Comparison of ENCODE assay signal across 8 mouse cellular contexts in genomic region chr4:136462086-136462838, GRCm38 (mm10). TPM values are rescaled to one million over a fixed set of nuclear protein-coding genes. Genes with fewer than 3 reads are reported as not detected.
A peak's percentile ranks its signal among the peaks of the same experiment; 100 is the strongest.
DNase-seq lines count a peak whose midpoint lies in the region; ATAC-seq and TF ChIP-seq lines count a peak whose summit lies in the region.

Gene 6030445D17Rik (plus strand): TSS chr4:136462250.

- peak within 1 kb of the TSS; percentile 31 for H3K4me3 ChIP-seq in bone marrow, adult 2 months (replicated peaks; ENCODE audit: control insufficient read depth, low read depth, low read length)
- H3K4me3 ChIP-seq in embryonic fibroblast, embryonic 13.5 days (ENCODE audit: insufficient read depth, low read length), result peak within 1 kb of the TSS; percentile 62
- H3K4me3 ChIP-seq in heart, embryonic 12.5 days, result peak within 1 kb of the TSS; percentile 69
- peak within 1 kb of the TSS; percentile 64 for H3K4me3 ChIP-seq in kidney, embryonic 15.5 days (replicated peaks)
- H3K4me3 ChIP-seq in liver, embryonic 14.5 days (ENCODE audit: insufficient read depth in 1 of 2, low read depth in 2 of 2, low read length in 2 of 2), result peak within 1 kb of the TSS; percentile 50 to 59
- H3K4me3 ChIP-seq in neural tube, embryonic 11.5 days (ENCODE audit: low read depth, low read length), result peak within 1 kb of the TSS; percentile 55
- H3K4me3 ChIP-seq in stomach, postnatal 0 days (ENCODE audit: low read depth, low read length), result peak within 1 kb of the TSS; percentile 69

- peak; percentile 23 to 38 for DNase-seq in B cell, adult 2 months
- no peak for DNase-seq in liver, embryonic 14.5 days (ENCODE audit: low read depth in 3 of 3, low spot score in 3 of 3)
- peak; percentile 73 for DNase-seq in neural tube, embryonic 11.5 days (ENCODE audit: low spot score)
- peak; percentile 78 for DNase-seq in stomach, postnatal 0 days (ENCODE audit: low spot score)

- no peaks in the 10 kb centered on the region for H3K4me1 ChIP-seq in bone marrow, adult 2 months (ENCODE audit: control insufficient read depth, insufficient read depth, low read length)
- peaks cover 8% of the 10 kb centered on the region for H3K4me1 ChIP-seq in embryonic fibroblast, embryonic 13.5 days (ENCODE audit: control insufficient read depth, insufficient read depth, low read length)
- H3K4me1 ChIP-seq in heart, embryonic 12.5 days (replicated peaks), result peaks cover 22% of the 10 kb centered on the region
- peaks cover 39% of the 10 kb centered on the region for H3K4me1 ChIP-seq in kidney, embryonic 15.5 days
- H3K4me1 ChIP-seq in liver, embryonic 14.5 days (replicated peaks; ENCODE audit: control insufficient read depth in 2 of 2, insufficient read depth in 2 of 2, low read length in 1 of 2), result peaks cover 0 to 13% of the 10 kb centered on the region in 2 experiments; a peak in 2 of 4 replicates
- 0 out of 2 replicates have a peak, but pooled peaks cover 6% of the 10 kb centered on the region for H3K4me1 ChIP-seq in neural tube, embryonic 11.5 days (ENCODE audit: control insufficient read depth, insufficient read depth, low read length)
- 0 out of 2 replicates have a peak, but pooled peaks cover 3% of the 10 kb centered on the region for H3K4me1 ChIP-seq in stomach, postnatal 0 days (replicated peaks; ENCODE audit: control insufficient read depth, insufficient read depth)

- peak within 1 kb of the TSS; percentile 84 for H3K4me2 ChIP-seq in heart, embryonic 12.5 days
- H3K4me2 ChIP-seq in kidney, embryonic 15.5 days, result peak within 1 kb of the TSS; percentile 90
- H3K4me2 ChIP-seq in liver, embryonic 14.5 days (ENCODE audit: low read depth), result peak within 1 kb of the TSS; percentile 77
- H3K4me2 ChIP-seq in neural tube, embryonic 11.5 days (ENCODE audit: low read depth), result peak within 1 kb of the TSS; percentile 93
- H3K4me2 ChIP-seq in stomach, postnatal 0 days (replicated peaks; ENCODE audit: low read depth), result peak within 1 kb of the TSS; percentile 97

- peaks cover 3% of the 10 kb centered on the region; the same call in 1 of the 2 replicates for H3K27me3 ChIP-seq in heart, embryonic 12.5 days (replicated peaks)
- H3K27me3 ChIP-seq in kidney, embryonic 15.5 days, result peaks cover 22% of the 10 kb centered on the region
- peaks cover 32% of the 10 kb centered on the region for H3K27me3 ChIP-seq in liver, embryonic 14.5 days (ENCODE audit: control insufficient read depth, insufficient read depth, low read length)
- H3K27me3 ChIP-seq in neural tube, embryonic 11.5 days (ENCODE audit: control insufficient read depth, insufficient read depth, low read length), result peaks cover 22% of the 10 kb centered on the region
- H3K27me3 ChIP-seq in stomach, postnatal 0 days (ENCODE audit: control insufficient read depth, insufficient read depth, low read length), result no peaks in the 10 kb centered on the region; the same call in 1 of the 2 replicates

- no peaks in the 10 kb centered on the region for H3K9me3 ChIP-seq in heart, embryonic 12.5 days (replicated peaks)
- H3K9me3 ChIP-seq in kidney, embryonic 15.5 days (replicated peaks), result no peaks in the 10 kb centered on the region
- H3K9me3 ChIP-seq in liver, embryonic 14.5 days (ENCODE audit: control insufficient read depth, low read length), result no peaks in the 10 kb centered on the region
- H3K9me3 ChIP-seq in neural tube, embryonic 11.5 days (ENCODE audit: control insufficient read depth, low read length), result no peaks in the 10 kb centered on the region
- no peaks in the 10 kb centered on the region for H3K9me3 ChIP-seq in stomach, postnatal 0 days (ENCODE audit: control insufficient read depth, low read length)

- no peak for TF ChIP-seq CTCF in bone marrow, adult 2 months (IDR thresholded peaks at IDR 0.05; ENCODE audit: control insufficient read depth, insufficient read depth, low read length)
- no peak for TF ChIP-seq CTCF in embryonic fibroblast, embryonic 13.5 days (IDR thresholded peaks at IDR 0.05; ENCODE audit: borderline replicate concordance, insufficient read depth, low read length)
- TF ChIP-seq CTCF in liver, embryonic 14.5 days (IDR thresholded peaks at IDR 0.05; ENCODE audit: low read depth), result no peak
- peak; percentile 33 for TF ChIP-seq CTCF in stomach, postnatal 0 days (IDR thresholded peaks at IDR 0.05; ENCODE audit: low read depth)

- H3K27ac ChIP-seq in bone marrow, adult 2 months (ENCODE audit: control insufficient read depth, insufficient read depth, low read depth, low read length, poor library complexity), result peak within 1 kb of the TSS; percentile 36; the same call in 1 of the 2 replicates
- peak within 1 kb of the TSS; percentile 95 for H3K27ac ChIP-seq in embryonic fibroblast, embryonic 13.5 days (ENCODE audit: insufficient read depth, low read length)
- peak within 1 kb of the TSS; percentile 62 for H3K27ac ChIP-seq in heart, embryonic 12.5 days (ENCODE audit: poor library complexity, severe bottlenecking)
- H3K27ac ChIP-seq in kidney, embryonic 15.5 days, result peak within 1 kb of the TSS; percentile 72
- no peak within 1 kb of the TSS for H3K27ac ChIP-seq in liver, embryonic 14.5 days
- H3K27ac ChIP-seq in neural tube, embryonic 11.5 days (ENCODE audit: low read depth, low read length), result peak within 1 kb of the TSS; percentile 45
- H3K27ac ChIP-seq in stomach, postnatal 0 days (replicated peaks), result peak within 1 kb of the TSS; percentile 90

- H3K36me3 ChIP-seq in heart, embryonic 12.5 days, result no peaks in the 10 kb centered on the region
- no peaks in the 10 kb centered on the region for H3K36me3 ChIP-seq in kidney, embryonic 15.5 days
- no peaks in the 10 kb centered on the region for H3K36me3 ChIP-seq in liver, embryonic 14.5 days (replicated peaks; ENCODE audit: control insufficient read depth, insufficient read depth, low read depth)
- no peaks in the 10 kb centered on the region for H3K36me3 ChIP-seq in neural tube, embryonic 11.5 days (ENCODE audit: control insufficient read depth, insufficient read depth, low read length)
- no peaks in the 10 kb centered on the region for H3K36me3 ChIP-seq in stomach, postnatal 0 days (ENCODE audit: control insufficient read depth, insufficient read depth, low read length)

- TF ChIP-seq EP300 in liver, embryonic 14.5 days (IDR thresholded peaks at IDR 0.05; ENCODE audit: low read depth), result no peak
- TF ChIP-seq EP300 in stomach, postnatal 0 days (optimal IDR thresholded peaks at IDR 0.05), result no peak

- TF ChIP-seq POLR2A in bone marrow, adult 2 months (IDR thresholded peaks at IDR 0.05; ENCODE audit: borderline replicate concordance, control insufficient read depth, low read depth, low read length), result peak; percentile 18; the same call in 1 of the 2 replicates
- peak; percentile 42; the same call in 1 of the 2 replicates for TF ChIP-seq POLR2A in embryonic fibroblast, embryonic 13.5 days (IDR thresholded peaks at IDR 0.05; ENCODE audit: low read depth, low read length)

- WGBS in bone marrow, adult 2 months, result 10% methylated on average over 64 of the region's 64 CpGs
- under 1% methylated on average over 57 of the region's 64 CpGs for WGBS in heart, embryonic 12.5 days
- WGBS in kidney, embryonic 15.5 days, result under 1% methylated on average over 60 of the region's 64 CpGs
- WGBS in liver, embryonic 14.5 days (ENCODE audit: insufficient replicate concordance), result 3% methylated on average over 64 of the region's 64 CpGs
- WGBS in neural tube, embryonic 11.5 days, result under 1% methylated on average over 64 of the region's 64 CpGs
- WGBS in stomach, postnatal 0 days, result 2% methylated on average over 62 of the region's 64 CpGs

- ATAC-seq in heart, embryonic 12.5 days (ENCODE audit: insufficient number of reproducible peaks, low FRiP score), result peak; percentile 79
- peak; percentile 77 for ATAC-seq in kidney, embryonic 15.5 days (replicated peaks; ENCODE audit: low FRiP score)
- peak; percentile 69 for ATAC-seq in liver, embryonic 14.5 days (ENCODE audit: insufficient read depth)
- 0 out of 2 replicates have a peak, but pooled peaks have one; percentile 60 for ATAC-seq in neural tube, embryonic 11.5 days (ENCODE audit: insufficient read depth, low FRiP score, low TSS enrichment)
- peak; percentile 84 for ATAC-seq in stomach, postnatal 0 days (ENCODE audit: low FRiP score, low TSS enrichment)

- peak within 1 kb of the TSS; percentile 75 for H3K9ac ChIP-seq in heart, embryonic 12.5 days
- peak within 1 kb of the TSS; percentile 61 for H3K9ac ChIP-seq in kidney, embryonic 15.5 days
- H3K9ac ChIP-seq in liver, embryonic 14.5 days (replicated peaks), result peak within 1 kb of the TSS; percentile 42
- peak within 1 kb of the TSS; percentile 76 for H3K9ac ChIP-seq in neural tube, embryonic 11.5 days (ENCODE audit: low read length)
- peak within 1 kb of the TSS; percentile 74 for H3K9ac ChIP-seq in stomach, postnatal 0 days (ENCODE audit: low read length)

RNA-seq across cellular contexts. Expression of gene 6030445D17Rik, which starts in this region (rescaled TPM):
- polyA plus RNA-seq in bone marrow, adult 2 months (2011; ENCODE audit: insufficient read depth, insufficient read length, low replicate concordance, missing spikeins), result 0.87 TPM in 1 of 2 replicates, not detected in the other
- polyA plus RNA-seq in embryonic fibroblast, embryonic 13.5 days (2011; ENCODE audit: insufficient read length, low read depth, missing spikeins), result not detected in 2 replicates
- polyA plus RNA-seq in heart, embryonic 12.5 days (2016; fragmentation: Nextera tagmentation; extraction: Ambion mirVana), result 0.24 and 0.54 TPM in 2 replicates
- 0.40 and 0.57 TPM in 2 replicates for polyA plus RNA-seq in kidney, embryonic 15.5 days (2015; fragmentation: Nextera tagmentation; extraction: Ambion mirVana)
- polyA plus RNA-seq in liver, embryonic 14.5 days (2012; rRNA removed), result 0.03 and 0.08 TPM in 2 replicates
- 0.08 and 0.23 TPM in 2 replicates for polyA plus RNA-seq in liver, embryonic 14.5 days (2014; fragmentation: Nextera tagmentation; extraction: Ambion mirVana)
- polyA plus RNA-seq in neural tube, embryonic 11.5 days (2014; fragmentation: Nextera tagmentation; extraction: Ambion mirVana), result 0.13 TPM in 1 of 2 replicates, not detected in the other
- 0.33 and 0.40 TPM in 2 replicates for polyA plus RNA-seq in stomach, postnatal 0 days (2015; fragmentation: Nextera tagmentation; extraction: Ambion mirVana)

Comparison
In these comparisons a context has a peak if more than half of its experiments do, and no peak if none do; other contexts are left out.
1. Peak in ATAC-seq, H3K4me3 ChIP-seq, H3K27ac ChIP-seq, H3K9ac ChIP-seq and H3K4me2 ChIP-seq in heart, embryonic 12.5 days; RNA of the gene not detected or under 1 TPM.
2. Peak in ATAC-seq, H3K4me3 ChIP-seq, H3K27ac ChIP-seq, H3K9ac ChIP-seq and H3K4me2 ChIP-seq in kidney, embryonic 15.5 days; RNA of the gene not detected or under 1 TPM.
3. Peak in ATAC-seq, H3K4me3 ChIP-seq, H3K9ac ChIP-seq and H3K4me2 ChIP-seq in liver, embryonic 14.5 days; RNA of the gene not detected or under 1 TPM.
4. Peak in DNase-seq, ATAC-seq, H3K4me3 ChIP-seq, H3K27ac ChIP-seq, H3K9ac ChIP-seq and H3K4me2 ChIP-seq in neural tube, embryonic 11.5 days; RNA of the gene not detected or under 1 TPM.
5. Peak in DNase-seq, ATAC-seq, H3K4me3 ChIP-seq, H3K27ac ChIP-seq, H3K9ac ChIP-seq and H3K4me2 ChIP-seq in stomach, postnatal 0 days; RNA of the gene not detected or under 1 TPM.
6. DNase-seq: peak in B cell, adult 2 months (2 of 2); none in liver, embryonic 14.5 days (0 of 3).
7. Peak in every context shown above with its lines, with median percentiles within 50 percentile points of each other: H3K4me3 ChIP-seq, ATAC-seq, H3K4me2 ChIP-seq and H3K9ac ChIP-seq.